Mouse (Mus musculus) Muller cell, postnatal 12 days (primary cell): ENCODE results near the gene Slc35c1.

Experiments used
- DNase-seq: peaks from one replicate; pipeline ENCODE4 v3.0.0-alpha.2; 2015; ENCODE audit errors: inconsistent ontology term

Slc35c1 gene

GRCm38 (mm10) chr2:92404737-92405136 lies 55.6 kb downstream of the Slc35c1 start:
- no peak for DNase-seq

- DNase-seq: no peak
Observed at GRCm38 (mm10) chr2:92403776-92404319, 56.5 kb downstream of the Slc35c1 start.
